Mouse (Mus musculus) common myeloid progenitor, adult 5-6 weeks (primary cell): ENCODE measurements at regions not wholly inside any gene's neighbourhood (a gene's known extent, or its start where the extent isn't known, plus 50 kb on each side); places are given as distances from the start of the nearest gene placed in this dataset.
"Not testable (repeated sequence)": the region's sequence is repeated elsewhere in the genome, so short reads cannot be mapped to it uniquely, and the experiment has no call there.

ENCODE experiments used
- ATAC-seq: replicated peaks from 2 replicates; pipeline ENCODE4 v1.8.0; 2016; ENCODE audit warnings: low read depth, mild to moderate bottlenecking, moderate TSS enrichment, inconsistent platforms; ENCODE audit not compliant: poor library complexity, severe bottlenecking

DNA sequence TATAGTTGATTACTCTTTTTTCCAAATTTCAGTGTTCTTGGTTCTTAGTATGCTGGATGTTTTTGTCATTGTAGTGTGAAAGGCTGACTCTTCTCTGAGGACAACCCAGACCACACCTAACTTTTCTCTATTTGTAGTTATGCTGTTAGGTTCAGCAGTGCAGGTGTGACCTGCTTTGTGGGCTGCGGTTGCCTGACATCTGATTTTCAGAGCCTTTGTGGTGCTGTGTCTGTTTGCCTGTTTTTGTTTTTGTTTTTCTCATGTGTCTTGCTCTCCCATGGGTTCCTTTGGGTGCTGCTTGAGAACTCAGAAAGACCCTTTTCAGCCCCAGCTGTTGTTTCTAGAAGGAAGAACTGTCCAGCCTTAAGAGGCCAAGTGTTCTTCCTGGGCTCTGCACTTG is 52.0 kb upstream of the Trpm1 start:
- no peak for ATAC-seq

DNA sequence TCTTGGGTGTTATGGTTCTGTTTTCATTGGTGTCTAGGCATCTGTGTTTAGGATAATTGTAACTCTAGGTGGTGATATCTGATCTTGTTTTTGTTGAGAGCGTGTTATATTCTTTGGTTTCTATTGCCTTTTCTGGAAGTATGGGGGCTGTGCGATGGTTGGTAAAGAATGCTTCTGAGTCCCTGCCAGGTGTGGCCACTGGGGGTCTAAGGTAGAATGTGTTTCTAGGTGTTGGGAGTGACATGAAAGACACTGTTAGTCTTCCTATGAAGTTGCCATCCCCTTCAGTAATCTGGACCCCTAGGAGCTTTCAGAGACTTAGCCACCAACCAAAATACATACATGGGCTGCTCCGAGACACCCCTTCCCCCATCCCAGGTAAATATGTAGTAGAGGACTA is 54.0 kb upstream of the Trpm1 start:
- no peak for ATAC-seq

DNA sequence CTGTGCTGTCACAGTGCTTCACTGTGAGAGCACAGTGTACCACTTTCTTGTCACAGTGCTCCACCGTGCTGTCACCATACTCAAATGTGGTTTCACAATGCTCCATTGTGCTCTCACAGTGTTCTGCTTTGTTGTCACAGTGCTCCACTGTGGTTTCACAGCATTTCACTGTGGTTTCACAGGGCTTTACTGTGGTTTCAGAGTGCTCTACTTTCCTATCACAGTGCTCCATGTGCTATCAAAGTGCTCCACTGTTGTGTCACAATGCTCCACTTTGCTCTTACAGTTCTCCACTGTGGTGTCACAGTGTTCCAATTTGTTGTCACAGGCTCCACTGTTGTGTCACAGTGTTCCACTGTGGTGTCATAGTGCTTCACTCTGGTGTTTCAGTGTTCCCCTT is 63.6 kb upstream of the Trpm1 start:
- ATAC-seq = 0 out of 2 replicates have a peak, but pooled peaks have one; percentile 23

DNA sequence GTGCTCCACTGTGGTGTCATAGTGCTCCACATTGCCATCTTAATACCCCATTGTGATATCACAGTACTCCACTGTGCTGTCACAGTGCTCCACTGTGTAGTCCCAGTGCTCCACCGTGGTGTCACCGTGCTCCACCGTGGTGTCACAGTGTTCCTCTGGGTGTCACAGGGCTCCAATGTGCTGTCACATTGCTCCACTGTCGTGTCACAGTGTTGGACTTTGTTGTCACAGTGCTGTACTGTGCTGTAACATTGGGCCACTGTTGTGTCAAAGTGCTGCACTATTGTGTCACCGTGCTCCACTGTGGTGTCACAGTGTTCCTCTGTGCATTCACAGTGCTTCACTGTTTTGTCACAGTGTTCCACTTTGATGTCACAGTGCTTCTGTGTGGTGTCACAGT is 64.6 kb upstream of the Trpm1 start:
- ATAC-seq = no peak

DNA sequence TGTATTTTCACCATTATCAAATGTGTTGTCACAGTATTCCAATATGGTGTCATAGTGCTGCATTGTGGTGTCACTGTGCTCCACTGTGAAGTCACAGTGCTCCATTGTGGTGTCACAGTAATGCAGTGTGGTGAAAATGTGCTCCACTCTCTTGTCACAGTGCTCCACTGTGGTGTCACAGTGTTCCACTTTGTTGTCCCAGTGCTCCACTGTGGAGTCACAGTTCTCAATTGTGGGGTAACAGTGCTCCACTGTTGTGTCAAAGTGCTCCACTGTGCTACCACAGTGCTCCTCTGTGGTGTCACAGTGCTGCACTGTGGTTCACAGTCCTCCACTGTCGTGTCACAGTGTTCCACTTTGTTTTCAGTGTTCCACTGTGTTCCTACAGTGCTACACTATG is 69.7 kb upstream of the Trpm1 start:
- not testable (repeated sequence) for ATAC-seq

DNA sequence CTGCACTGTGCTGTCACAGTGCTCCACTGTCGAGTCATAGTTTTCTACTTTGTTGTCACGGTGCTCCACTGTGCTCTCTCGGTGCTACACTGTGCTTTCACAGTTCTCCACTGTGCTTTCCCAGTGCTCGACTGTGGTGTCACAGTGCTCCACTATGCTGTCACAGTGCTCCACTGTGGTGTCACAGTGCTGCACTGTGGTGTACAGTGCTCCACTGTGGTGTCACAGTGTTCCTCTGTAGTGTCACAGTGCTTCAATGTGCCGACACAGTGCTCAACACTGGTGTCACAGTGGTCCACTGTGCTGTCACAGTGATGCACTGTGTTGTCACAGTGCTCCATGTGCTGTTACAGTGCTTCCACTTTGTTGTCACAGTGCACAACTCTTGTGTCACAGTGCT is 71.0 kb upstream of the Trpm1 start:
- no peak for ATAC-seq

DNA sequence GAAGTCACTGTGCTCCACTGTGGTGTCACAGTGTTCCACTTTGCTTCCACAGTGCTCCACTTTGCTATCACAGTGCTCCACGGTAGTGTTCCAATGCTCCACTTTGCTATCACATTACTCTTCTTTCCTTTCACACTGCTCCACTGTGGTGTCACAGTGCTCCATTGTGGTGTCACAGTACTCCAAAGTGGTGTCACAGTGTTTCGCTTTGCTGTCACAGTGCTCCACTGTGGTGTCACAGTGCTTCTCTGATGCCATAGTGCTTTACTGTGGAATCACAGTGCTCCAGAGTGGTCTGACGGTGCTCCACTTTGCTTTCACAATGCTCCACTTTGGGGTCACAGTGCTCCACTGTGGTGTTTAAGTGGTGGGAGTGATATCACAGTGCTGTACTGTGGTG is 71.4 kb upstream of the Trpm1 start:
- no peak for ATAC-seq

DNA sequence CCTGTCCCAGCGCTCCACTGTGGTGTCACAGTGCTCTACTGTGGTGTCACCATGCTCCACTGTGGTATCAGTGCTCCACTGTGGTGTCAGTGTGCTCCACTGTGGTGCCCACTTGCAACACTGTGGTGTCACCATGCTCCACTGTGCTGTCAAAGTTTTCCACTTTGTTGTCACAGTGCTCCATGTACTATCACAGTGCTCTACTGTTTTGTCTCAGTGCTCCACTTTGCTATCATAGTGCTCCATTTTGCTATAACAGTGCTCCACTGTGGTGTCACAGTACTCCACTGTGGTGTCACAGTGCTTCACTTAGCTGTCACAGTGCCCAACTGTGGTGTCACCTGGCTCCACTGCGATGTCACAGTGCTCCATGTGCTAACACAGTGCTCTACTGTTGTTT is 72.0 kb upstream of the Trpm1 start:
- no peak for ATAC-seq

DNA sequence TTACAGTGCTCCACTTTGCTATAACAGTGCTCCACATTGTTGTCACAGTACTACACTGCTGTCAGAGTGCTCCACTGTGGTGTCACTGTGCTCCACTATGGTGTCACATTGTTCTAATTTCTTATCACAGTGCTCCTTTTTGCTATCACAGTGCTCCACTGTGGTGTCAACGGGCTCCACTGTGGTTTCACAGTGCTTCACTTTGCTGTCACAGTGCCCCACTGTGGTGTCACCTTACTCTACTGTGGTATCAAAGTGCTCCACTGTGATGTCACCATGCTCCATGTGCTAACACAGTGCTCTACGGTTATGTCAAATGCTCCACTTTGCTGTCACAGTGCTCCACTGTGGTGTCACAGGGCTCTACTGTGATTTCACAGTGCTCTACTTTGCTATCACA is 72.6 kb upstream of the Trpm1 start:
- ATAC-seq = no peak

DNA sequence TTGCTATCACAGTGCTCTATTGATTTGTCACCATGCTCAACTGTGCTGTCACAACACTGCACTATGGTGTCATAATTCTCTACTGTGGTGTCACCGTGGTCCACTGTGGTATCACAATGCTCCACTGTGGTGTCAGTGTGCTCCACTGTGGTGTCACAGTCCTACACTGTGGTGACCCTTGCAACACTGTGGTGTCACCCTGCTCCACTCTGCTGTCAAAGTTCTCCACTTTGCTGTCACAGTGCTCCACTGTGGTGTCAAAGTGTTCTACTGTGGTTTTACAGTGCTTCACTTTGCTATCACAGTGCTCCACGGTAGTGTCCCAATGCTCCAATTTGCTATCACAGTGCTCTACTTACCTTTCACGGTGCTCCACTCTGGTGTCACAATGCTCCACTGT is 74.3 kb upstream of the Trpm1 start:
- ATAC-seq = no peak

DNA sequence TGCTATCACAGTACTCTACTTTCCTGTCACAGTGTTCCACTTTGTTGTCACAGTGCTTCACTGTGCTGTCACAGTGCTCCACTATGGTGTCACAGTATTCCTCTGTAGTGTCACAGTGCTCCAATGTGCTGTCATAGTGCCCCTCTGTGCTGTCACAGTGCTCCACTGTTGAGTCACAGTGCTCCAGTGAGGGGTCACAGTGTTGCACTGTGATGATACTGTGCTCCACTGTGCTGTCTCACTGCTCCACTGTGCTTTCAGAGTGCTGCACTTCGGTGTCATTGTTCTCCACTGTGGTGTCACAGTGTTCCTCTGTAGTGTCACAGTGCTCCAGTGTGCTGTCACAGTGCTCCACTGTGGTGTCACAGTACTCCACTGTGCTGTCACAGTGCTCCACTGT is 75.0 kb upstream of the Trpm1 start:
- no peak for ATAC-seq

DNA sequence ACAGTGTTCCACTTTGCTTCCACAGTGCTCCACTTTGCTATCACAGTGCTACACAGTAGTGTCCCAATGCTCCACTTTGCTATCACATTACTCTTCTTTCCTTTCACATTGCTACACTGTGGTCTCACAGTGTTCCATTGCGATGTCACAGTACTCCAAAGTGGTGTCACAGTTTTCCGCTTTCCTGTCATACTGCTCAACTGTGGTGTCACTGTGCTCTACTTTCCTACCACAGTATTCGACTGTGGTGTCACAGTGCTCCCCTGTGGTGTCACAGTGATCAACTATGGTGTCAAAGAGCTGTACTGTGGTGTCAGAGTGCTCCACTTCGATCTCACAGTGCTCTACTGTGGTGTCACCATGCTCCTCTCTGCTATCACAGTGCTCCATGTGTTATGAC is 76.1 kb upstream of the Trpm1 start:
- 0 out of 2 replicates have a peak, but pooled peaks have one; percentile 6 for ATAC-seq

DNA sequence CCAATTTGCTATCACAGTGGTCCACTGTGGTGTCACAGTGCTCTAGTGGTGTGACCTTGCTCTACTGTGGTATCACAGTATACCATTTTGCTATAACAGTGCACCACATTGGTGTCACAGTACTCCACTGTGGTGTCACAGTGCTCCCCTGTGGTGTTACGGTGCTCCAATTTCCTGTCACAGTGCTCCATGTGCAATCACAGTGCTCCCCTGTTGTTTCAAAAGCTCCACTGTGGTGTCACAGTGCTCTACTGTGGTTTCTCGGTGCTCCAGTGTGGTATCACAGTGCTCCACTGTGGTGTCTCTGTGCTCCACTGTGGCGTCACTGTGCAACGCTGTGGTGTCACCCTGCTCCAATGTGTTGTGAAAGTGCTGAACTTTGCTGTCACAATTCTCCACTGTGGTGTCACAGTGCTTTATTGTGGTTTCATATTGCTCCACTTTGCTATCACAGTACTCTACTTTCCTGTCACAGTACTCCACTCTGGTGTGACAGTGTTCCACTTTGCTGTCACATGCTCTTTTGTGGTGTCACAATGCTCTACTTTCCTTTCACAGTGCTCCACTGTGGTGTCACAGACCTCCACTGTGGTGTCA is 76.8 kb upstream of the Trpm1 start:
- ATAC-seq = 0 out of 2 replicates have a peak, but pooled peaks have one; percentile 9

DNA sequence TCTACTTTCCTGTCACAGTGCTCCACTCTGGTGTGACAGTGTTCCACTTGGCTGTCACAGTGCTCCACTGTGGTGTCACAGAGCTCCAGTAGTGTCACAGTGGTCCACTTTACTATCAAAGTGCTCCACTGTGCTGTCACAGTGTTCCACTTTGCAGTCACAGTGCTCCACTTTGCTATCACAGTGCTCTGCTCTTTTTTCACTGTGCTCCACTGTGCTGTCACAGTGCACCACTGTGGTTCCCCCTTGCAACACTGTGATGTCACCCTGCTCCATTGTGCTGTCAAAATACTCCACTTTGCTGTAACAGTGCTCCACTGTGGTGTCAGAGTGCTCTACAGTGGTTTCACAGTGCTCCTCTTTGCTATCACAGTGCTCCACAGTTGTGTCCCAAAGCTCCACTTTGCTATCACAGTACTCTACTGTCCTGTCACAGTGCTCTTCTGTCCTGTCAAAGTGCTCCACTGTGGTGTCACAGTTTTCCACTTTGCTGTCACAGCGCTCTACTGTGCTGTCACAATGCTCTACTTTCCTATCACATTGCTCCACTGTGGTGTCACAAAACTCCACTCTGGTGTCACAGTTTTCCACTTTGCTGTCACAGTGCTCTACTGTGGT is 77.8 kb upstream of the Trpm1 start:
- no peak for ATAC-seq

DNA sequence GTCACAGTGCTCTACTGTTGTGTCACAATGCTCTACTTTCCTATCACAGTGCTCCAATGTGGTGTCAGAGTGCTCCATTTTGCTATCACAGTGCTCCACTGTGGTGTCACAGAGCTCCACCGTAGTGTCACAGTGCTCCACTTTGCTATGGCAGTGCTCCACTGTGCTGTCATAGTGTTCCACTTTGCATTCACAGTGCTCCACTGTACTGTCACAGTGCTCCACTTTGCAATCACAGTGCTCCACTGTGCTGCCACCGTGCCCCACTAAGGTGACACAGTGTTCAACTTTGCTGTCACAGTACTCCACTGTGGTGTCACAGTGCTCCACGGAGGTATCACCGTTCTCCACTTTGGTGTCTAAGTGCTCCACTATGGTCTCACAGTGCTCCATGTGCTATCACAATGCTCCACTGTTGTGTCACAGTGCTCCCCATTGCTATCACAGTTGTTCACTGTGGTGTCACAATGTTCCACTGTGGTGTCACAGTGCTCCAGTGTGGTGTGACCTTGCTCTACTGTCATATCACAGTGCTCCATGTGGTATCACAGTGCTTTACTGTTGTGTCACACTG is 78.9 kb upstream of the Trpm1 start:
- ATAC-seq = no peak

DNA sequence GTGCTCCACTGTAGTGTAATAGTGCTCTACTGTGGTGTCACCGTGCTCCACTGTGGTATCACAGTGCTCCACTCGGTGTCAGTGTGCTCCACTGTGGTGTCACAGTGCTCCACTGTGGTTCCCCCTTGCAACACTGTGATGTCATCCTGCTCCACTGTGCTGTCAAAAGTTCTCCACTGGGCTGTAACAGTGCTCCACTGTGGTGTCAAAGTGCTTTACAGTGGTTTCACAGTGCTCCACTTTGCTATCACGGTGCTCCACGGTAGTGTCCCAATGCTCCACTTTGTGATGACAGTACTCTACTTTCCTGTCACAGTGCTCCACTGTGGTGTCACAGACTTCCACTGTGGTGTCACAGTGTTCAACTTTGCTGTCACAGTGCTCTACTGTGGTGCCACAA is 79.4 kb upstream of the Trpm1 start:
- ATAC-seq = no peak

DNA sequence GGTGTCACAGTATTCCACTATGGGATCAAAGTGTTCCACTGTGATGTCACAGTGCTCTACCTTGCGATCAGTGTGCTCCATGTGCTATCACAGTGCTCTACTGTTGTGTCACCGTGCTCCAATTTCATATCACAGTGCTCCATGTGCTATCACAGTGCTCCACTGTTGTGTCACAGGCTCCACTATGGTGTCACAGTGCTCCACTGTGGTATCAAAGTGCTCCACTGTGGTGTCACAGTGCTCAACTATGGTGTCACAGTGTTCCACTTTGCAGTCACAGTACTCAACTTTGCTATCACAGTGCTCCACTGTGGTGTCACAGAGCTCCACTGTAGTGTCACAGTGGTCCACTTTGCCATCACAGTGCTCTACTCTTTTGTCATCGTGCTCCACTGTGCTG is 79.9 kb upstream of the Trpm1 start:
- no peak for ATAC-seq

DNA sequence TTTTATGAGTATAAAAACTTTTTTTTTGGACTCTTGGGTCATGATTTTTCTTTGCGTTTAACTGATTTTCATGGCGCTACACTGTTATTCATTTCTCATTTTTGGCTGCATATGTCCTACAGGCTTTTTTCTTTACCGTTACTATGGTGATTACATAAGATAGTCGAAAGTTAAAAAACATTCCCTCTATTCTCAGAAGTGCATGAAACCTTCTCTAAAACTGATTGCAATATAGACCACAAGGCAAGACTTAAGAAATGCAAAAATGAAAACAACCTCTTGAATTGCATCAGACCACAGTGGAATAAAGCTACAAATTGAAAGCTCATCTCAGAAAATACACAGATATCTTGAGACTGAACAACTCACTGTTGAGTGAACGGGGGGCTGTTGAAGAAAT is 82.7 kb upstream of the Trpm1 start:
- ATAC-seq = no peak

DNA sequence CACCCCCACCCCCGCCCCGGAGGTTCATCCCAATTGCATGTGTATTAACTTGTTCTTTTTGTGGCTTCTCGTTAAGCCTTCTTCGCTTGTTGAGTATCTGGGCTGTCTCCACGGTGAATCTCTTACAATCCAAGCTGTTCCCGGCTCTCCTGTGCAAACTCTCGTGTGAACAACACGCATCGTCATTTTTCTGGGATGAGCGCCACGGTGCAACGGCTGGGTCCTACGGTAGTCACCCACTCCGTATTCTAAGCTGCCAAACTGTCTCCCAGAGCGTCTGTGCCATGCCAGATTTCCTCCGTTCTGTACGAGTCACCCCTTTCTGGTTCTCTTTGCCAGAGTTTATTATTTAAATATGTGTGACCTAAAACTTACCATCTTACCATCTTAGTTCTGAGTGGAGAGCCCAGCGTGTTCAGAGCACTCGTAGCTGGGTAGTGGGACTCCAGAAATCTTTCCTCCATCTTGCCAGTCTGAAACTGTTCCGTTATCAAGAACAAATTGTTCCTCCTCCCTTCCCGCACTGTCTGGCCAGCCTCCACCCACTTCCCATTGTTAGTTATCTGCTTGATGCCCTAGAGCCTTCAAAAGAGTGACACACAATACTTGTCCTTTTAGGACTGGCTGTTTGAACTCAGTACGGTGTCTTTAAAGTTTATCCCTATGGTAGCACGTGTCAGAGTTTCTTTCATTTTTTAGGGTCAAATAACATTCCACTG is 87.9 kb upstream of the Trpm1 start:
- 0 out of 2 replicates have a peak, but pooled peaks have one; percentile 29 for ATAC-seq

DNA sequence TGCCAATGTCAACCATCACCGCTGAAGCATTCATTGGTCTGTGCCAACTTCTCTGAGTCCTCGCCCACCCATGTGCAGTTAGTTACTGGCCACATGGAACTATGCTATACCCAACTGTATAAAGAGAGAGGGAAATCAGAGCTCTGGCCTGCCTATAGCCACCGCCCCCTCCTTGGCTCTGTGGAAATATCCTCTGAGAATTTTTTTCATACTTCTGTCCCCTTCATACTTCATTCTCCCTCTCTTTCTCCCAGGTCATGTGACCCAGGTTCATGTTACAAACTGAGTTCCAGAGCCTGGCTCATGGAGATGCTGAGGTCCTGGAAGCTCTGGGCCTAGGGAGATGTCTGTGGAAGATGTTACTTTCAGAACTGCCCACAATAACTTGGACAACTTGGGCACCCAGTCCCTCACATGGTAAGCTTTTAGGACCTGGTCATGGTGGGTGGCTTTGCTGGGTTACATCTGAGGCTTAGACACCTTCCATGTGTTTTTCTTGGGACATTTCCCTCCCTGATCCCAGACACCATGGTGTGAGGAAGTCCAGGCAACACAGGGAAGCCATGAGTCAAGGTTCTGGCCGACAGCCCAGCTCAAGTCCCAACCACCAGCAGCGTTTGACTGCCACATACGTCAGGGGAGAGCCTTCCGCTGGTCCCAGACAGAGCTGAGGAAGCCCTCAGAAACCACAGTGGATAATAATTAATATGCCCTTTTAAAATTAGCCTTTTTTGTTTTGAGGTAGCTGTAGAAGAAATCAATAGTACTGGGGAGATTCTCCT is 89.0 kb upstream of the Trpm1 start:
- peak; percentile 88 for ATAC-seq

DNA sequence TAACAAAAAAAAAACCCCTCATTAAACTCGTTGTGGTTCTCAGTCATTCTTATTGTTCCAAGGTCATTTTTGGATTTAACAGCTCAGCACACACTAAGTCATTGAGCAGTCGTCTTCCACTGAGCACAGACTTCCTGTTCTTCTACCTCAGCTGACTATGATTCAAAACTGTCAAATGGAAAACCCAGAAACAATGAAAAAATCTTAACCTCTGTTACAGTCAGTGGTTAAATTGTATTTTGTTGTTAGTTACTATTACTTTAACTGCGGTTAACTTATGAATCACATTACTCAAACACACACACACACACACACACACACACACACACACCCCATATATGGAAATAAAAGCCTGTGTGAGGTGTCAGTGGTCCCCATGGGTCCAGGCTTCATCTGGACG is 92.5 kb upstream of the Trpm1 start:
- ATAC-seq = no peak
